Mouse (Mus musculus) intestine, embryonic 14.5 days (tissue): ENCODE data around the gene Tmem254c. TPM values are rescaled to one million over a fixed set of nuclear protein-coding genes. Genes with fewer than 3 reads are reported as not detected.
A peak's percentile ranks its signal among the peaks of the same experiment; 100 is the strongest.
"Not testable (repeated sequence)": the region's sequence is repeated elsewhere in the genome, so short reads cannot be mapped to it uniquely, and the experiment has no call there.

Source experiments
- ATAC-seq: fragments of 200-750 bp; cut with Nextera tagmentation; replicated peaks from 2 replicates; pipeline ENCODE4 v1.8.0; 2017; ENCODE audit warnings: low read depth, moderate number of reproducible peaks, moderate TSS enrichment, moderate library complexity; ENCODE audit not compliant: low FRiP score, low TSS enrichment
- DNase-seq: peaks from one replicate; pipeline ENCODE4 v3.0.0-alpha.2; 2018; ENCODE audit warnings: low spot score
- H3K27ac ChIP-seq: fragments of 300-500 bp; sonication (generic); 2 replicates; pipeline ENCODE4 v1.5.1; 2014; ENCODE audit warnings: low read depth, mild to moderate bottlenecking, control low read depth
- H3K27me3 ChIP-seq: fragments of 300-500 bp; sonication (generic); replicated peaks from 2 replicates; pipeline ENCODE4 v1.6.1; 2014; ENCODE audit warnings: low read length, control low read depth; ENCODE audit not compliant: control insufficient read depth, insufficient read depth
- H3K36me3 ChIP-seq: fragments of 300-500 bp; sonication (generic); 2 replicates; pipeline ENCODE4 v1.6.1; 2014; ENCODE audit warnings: low read length, control low read depth; ENCODE audit not compliant: control insufficient read depth, insufficient read depth
- H3K4me1 ChIP-seq: fragments of 300-500 bp; sonication (generic); replicated peaks from 2 replicates; pipeline ENCODE4 v1.6.1; 2014; ENCODE audit warnings: low read length, control low read depth, mixed read lengths; ENCODE audit not compliant: control insufficient read depth, insufficient read depth
- H3K4me2 ChIP-seq: fragments of 300-500 bp; sonication (generic); 2 replicates; pipeline ENCODE4 v1.6.1; 2014; ENCODE audit warnings: low read length
- H3K4me3 ChIP-seq: fragments of 300-500 bp; sonication (generic); 2 replicates; pipeline ENCODE4 v1.5.1; 2014; ENCODE audit warnings: low read depth, low read length, control low read depth, mixed read lengths
- H3K9ac ChIP-seq: fragments of 300-500 bp; sonication (generic); 2 replicates; pipeline ENCODE4 v1.6.1; 2014; ENCODE audit warnings: mild to moderate bottlenecking, low read length
- H3K9me3 ChIP-seq: fragments of 300-500 bp; sonication (generic); 2 replicates; pipeline ENCODE4 v1.6.1; 2016; ENCODE audit warnings: low read length, control low read depth; ENCODE audit not compliant: control insufficient read depth
- WGBS: fragments of 180-500 bp; shearing (Covaris S2); extraction: QIAGEN DNeasy Blood & Tissue Kit; methylation state at CpG from one replicate; pipeline ENCODE4 v1.1.7; 2014; 5-methylcytosine and 5-hydroxymethylcytosine counted together
- polyA plus RNA-seq: library from polyadenylated mRNA; unstranded; fragments of >200 nt; fragmentation: Nextera tagmentation; extraction: Ambion mirVana; gene quantifications from 2 replicates; pipeline ENCODE4 v1.2.1, GENCODE M21; 2014

Gene Tmem254c
- polyA plus RNA-seq, 1 experiment from 2014 or later = 60.1 TPM

DNA sequence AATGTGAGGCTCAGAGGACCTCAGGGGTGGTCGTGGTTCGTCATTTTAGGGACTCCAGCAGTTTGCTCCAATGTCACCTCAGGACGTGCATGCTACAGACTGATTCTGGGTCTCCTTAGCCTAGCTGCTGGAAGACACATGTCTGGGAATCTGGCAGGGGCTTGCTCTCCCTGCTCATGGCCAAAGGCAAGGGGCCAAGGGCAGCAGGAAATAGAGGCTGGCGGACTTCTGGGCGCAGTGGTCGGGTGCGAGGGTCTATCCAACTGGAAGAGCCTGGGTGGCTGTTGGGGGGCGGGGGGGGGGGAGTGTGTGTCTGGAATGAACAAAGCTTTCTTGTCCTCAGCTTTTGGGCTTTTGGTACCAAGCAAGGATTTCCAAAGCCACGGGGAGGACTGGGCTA, 18.4 kb downstream of the Tmem254c start:
- not testable (repeated sequence) for H3K27ac ChIP-seq, H3K27me3 ChIP-seq, H3K9me3 ChIP-seq, H3K36me3 ChIP-seq, H3K9ac ChIP-seq, DNase-seq, H3K4me3 ChIP-seq, H3K4me1 ChIP-seq, H3K4me2 ChIP-seq, ATAC-seq
- no CpG with 5 or more reads among the region's 9 CpGs for WGBS

DNA sequence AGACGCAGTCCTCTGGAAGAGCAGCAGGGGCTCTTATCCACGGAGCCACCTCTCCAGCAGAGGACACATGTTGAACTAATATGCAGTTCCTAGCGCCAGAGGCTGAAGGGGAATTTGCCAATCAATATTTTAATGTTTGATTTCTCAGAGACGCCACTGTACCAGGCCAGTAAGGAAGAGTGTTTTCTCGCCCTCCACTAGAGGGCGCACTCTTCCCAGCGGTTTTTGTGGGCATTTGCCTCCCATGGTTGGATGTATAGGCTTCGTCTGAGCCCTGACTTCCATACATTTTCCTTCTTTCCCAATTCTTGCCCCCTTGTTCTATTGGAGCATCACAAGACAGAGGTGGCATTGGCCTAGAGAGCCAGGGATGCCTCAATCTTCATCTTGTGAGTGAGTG, 20.1 kb downstream of the Tmem254c start:
- H3K4me1 ChIP-seq, H3K27ac ChIP-seq, H3K27me3 ChIP-seq, H3K4me3 ChIP-seq, H3K9me3 ChIP-seq, H3K9ac ChIP-seq, ATAC-seq, H3K4me2 ChIP-seq, H3K36me3 ChIP-seq, DNase-seq: not testable (repeated sequence)
- no CpG with 5 or more reads among the region's 8 CpGs for WGBS

DNA sequence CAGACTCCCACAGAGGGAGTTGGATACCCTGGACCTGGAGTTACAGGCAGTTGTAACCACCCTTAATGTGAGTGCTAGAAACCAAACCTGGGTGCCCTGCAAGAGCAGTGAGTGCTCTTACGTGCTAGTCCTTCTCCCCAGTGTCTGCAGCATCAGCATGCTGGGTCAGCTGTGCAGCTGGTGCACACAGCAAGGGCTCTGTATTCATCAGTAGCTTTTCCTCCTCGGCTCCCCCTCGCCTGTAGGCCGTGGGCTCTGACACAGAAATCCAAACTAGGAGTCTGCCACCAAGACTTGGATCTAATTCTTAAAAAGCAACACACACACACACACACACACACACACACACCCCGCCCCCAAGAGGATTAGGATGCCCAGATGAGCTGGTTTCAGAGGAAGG, 22.1 kb downstream of the Tmem254c start:
- not testable (repeated sequence) for ATAC-seq, H3K36me3 ChIP-seq, H3K27me3 ChIP-seq, H3K9ac ChIP-seq, H3K27ac ChIP-seq, H3K4me2 ChIP-seq, DNase-seq, H3K4me3 ChIP-seq, H3K9me3 ChIP-seq, H3K4me1 ChIP-seq
- no CpG with 5 or more reads among the region's 5 CpGs for WGBS

DNA sequence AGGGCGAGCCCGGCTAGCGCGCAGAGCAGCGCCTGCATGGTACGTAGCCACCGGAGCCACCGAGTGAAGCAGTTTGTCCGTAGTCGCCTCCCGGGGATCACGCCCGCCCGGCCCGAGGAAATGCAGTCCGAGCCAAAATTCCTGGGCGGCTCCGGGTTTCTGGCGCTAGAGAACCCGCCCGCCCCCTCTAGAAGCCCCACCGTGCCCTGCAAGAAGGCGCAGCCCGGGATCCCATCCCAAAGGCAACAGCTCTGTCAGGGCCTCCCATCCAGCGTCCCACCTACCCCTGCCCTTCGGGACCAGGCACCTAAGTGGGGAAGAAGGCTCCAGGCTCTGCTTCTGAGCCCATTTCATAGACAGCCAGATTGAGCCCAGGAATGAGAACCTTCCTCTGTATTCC, 24.5 kb downstream of the Tmem254c start, which contains the start of gene Gm9780:
Gene Gm9780 (minus strand): TSS at position 101 of the 400 bp plus-strand sequence.
- not testable (repeated sequence) for H3K4me3 ChIP-seq, H3K9ac ChIP-seq, H3K27ac ChIP-seq, H3K36me3 ChIP-seq, H3K9me3 ChIP-seq, DNase-seq, H3K4me1 ChIP-seq, H3K4me2 ChIP-seq, ATAC-seq, H3K27me3 ChIP-seq
- no CpG with 5 or more reads among the region's 26 CpGs for WGBS

DNA sequence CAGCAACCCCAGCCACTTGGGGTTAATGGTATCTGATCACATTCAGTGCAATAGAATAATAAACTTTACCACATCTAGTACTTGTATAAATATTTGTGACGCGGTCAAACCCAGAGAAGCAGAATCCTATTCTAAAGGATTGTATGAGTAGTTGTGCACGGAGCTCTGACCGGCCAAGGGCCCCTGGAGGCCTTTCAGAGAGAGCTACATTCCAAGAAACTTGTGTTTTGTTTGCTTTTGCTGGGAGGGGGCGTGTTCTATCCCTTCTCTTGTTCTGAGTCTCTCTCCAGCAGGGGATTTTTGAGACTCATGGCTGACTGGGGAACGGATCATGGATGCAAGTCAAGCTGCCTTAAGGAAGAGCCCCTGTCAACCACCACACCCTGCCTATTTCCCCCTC, 31.7 kb downstream of the Tmem254c start:
- not testable (repeated sequence) for H3K4me1 ChIP-seq, ATAC-seq, H3K27me3 ChIP-seq, H3K4me3 ChIP-seq, H3K9me3 ChIP-seq, DNase-seq, H3K9ac ChIP-seq, H3K4me2 ChIP-seq, H3K36me3 ChIP-seq, H3K27ac ChIP-seq
- WGBS = no CpG with 5 or more reads among the region's 6 CpGs

DNA sequence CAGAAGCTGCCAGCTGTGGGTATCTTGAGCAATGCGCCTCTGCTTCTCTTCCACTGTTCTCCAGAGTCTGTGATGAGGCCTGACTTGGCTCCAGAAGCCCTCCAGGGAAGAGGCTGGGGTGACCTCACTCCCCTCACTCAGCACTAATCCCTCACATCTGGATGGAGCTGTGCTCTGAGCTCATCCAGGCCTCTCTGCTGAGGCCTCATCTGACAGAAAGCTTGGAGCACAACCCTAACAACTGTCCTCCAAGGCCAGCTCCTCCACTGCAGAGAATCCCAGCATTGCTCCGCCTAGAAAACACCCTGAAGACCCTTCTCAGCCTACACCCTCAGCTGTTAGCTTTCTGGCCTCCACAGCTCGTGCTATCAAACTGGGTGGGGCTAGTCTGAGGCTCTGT, 32.8 kb downstream of the Tmem254c start:
- H3K4me2 ChIP-seq, H3K9me3 ChIP-seq, H3K4me3 ChIP-seq, H3K36me3 ChIP-seq, H3K4me1 ChIP-seq, DNase-seq, H3K9ac ChIP-seq, H3K27ac ChIP-seq, H3K27me3 ChIP-seq: not testable (repeated sequence)
- 0 out of 2 replicates have a peak, but pooled peaks have one; percentile 53 for ATAC-seq
- no CpG with 5 or more reads among the region's 3 CpGs for WGBS

DNA sequence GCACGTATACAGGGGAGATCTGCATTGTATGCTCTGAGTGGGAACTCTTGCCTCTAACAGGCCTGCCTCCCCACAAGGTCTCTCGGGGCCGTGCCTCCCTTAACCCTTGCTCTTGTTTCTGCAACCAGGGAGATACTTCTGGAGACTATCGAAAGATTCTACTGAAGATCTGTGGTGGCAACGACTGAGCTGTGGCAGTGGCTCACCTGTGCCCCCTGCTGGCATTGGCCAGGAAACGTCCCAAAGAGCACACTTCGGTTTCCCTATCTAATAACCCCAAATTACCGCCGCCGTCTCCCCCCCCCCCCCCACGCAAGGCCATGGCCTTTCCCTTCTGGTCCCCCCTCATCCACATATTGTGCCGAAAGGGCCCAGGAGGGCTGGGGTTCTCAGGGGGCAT, 41.5 kb downstream of the Tmem254c start:
- H3K4me2 ChIP-seq, H3K9ac ChIP-seq, H3K27ac ChIP-seq, ATAC-seq, H3K4me3 ChIP-seq, DNase-seq, H3K27me3 ChIP-seq, H3K36me3 ChIP-seq, H3K9me3 ChIP-seq, H3K4me1 ChIP-seq: not testable (repeated sequence)
- WGBS = no CpG with 5 or more reads among the region's 12 CpGs

DNA sequence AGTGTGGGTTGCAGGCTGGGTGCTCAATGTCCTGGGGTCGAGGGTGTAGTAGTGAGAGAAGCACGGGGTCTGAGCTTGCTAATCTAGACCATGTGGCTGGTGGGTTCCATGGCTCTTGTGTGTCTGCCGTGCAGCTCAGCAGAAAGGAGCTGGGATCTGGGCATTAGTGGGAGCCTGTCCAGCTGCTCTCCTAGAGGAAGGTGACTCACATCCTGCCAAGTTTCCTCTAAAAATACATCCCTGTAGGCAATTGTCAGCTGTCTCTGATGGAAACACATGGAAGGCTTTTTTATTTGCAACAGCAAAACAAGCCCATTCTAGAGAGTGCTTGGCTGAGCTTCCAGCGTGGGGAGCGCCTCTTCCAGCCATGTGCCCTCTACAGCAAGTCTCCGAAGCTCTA, 44.3 kb downstream of the Tmem254c start:
- ATAC-seq, H3K4me3 ChIP-seq, H3K4me2 ChIP-seq, DNase-seq, H3K27ac ChIP-seq, H3K4me1 ChIP-seq, H3K9me3 ChIP-seq, H3K27me3 ChIP-seq, H3K9ac ChIP-seq, H3K36me3 ChIP-seq: not testable (repeated sequence)
- WGBS = no CpG with 5 or more reads among the region's 6 CpGs

DNA sequence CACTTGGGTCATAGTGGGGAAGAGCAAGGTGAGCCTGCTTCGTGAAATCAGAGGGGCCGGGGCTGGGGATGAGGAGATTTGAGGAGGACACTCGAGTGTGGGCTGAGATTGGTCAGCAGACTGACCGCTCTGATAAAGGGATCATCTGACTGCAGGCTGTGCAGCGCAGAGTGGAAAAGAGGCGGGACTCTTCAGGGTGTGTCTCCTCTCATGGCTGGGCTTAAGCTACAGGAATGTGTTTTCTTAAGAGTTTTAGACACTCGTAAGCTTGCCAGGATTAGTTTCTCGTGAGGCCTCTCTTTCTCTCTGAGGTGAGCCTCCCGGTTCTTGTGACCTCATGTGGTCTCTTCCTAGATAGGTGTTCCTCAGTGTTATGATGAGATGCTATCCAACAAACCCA, 45.6 kb downstream of the Tmem254c start:
- not testable (repeated sequence) for H3K27me3 ChIP-seq, ATAC-seq, H3K4me1 ChIP-seq, H3K4me3 ChIP-seq, H3K9ac ChIP-seq, DNase-seq, H3K9me3 ChIP-seq, H3K4me2 ChIP-seq, H3K36me3 ChIP-seq, H3K27ac ChIP-seq
- no CpG with 5 or more reads among the region's 9 CpGs for WGBS
